Mouse (Mus musculus) cerebellum, postnatal 4 days (tissue): Measurements from ENCODE around the gene Itih1.
A peak's percentile ranks its signal among the peaks of the same experiment; 100 is the strongest.

ENCODE experiments used
- DNase-seq, 2 experiments: peaks; one replicate each; pipeline ENCODE4 v3.0.0; 2022; ENCODE audit warnings: low spot score in 2 of 2, mixed read lengths in 1 of 2

Itih1 gene

GRCm38 (mm10) chr14:30904307-30904706, 38.8 kb downstream of the Itih1 start:
- DNase-seq: no peak

- no peak for DNase-seq
These were observed 40.1 kb downstream of the Itih1 start for GRCm38 (mm10) chr14:30903036-30903435.

- no peak for DNase-seq
These were observed 40.5 kb downstream of the Itih1 start for GRCm38 (mm10) chr14:30902628-30903027.

- no peak for DNase-seq
These were observed 43.1 kb downstream of the Itih1 start for GRCm38 (mm10) chr14:30899972-30900371.

- DNase-seq: no peak
These were observed 54.8 kb downstream of the Itih1 start for GRCm38 (mm10) chr14:30888271-30888732.

GRCm38 (mm10) chr14:30886204-30886603, 56.9 kb downstream of the Itih1 start, which contains the start of gene Itih4:
Itih4 (plus strand) TSS chr14:30886476.
- DNase-seq: no peak

GRCm38 (mm10) chr14:30885298-30885697, 57.8 kb downstream of the Itih1 start:
- no peak for DNase-seq

- no peak for DNase-seq
These were observed 61.4 kb downstream of the Itih1 start for GRCm38 (mm10) chr14:30881718-30882108.

GRCm38 (mm10) chr14:30880811-30881717, 62.0 kb downstream of the Itih1 start:
- DNase-seq: peak in 1 of 2 experiments; percentile 38

GRCm38 (mm10) chr14:30880251-30880650, 62.8 kb downstream of the Itih1 start:
- DNase-seq: no peak

GRCm38 (mm10) chr14:30879794-30880193, 63.3 kb downstream of the Itih1 start:
- no peak for DNase-seq
